Mouse (Mus musculus): ENCODE measurements around the gene Zbp1.

Zbp1 gene

GRCm38 (mm10) chr2:173175703-173176102, 43.0 kb downstream of the Zbp1 start:
- no peak for DNase-seq

- DNase-seq = no peak
These were observed 44.2 kb downstream of the Zbp1 start for GRCm38 (mm10) chr2:173174569-173174968.

DNA sequence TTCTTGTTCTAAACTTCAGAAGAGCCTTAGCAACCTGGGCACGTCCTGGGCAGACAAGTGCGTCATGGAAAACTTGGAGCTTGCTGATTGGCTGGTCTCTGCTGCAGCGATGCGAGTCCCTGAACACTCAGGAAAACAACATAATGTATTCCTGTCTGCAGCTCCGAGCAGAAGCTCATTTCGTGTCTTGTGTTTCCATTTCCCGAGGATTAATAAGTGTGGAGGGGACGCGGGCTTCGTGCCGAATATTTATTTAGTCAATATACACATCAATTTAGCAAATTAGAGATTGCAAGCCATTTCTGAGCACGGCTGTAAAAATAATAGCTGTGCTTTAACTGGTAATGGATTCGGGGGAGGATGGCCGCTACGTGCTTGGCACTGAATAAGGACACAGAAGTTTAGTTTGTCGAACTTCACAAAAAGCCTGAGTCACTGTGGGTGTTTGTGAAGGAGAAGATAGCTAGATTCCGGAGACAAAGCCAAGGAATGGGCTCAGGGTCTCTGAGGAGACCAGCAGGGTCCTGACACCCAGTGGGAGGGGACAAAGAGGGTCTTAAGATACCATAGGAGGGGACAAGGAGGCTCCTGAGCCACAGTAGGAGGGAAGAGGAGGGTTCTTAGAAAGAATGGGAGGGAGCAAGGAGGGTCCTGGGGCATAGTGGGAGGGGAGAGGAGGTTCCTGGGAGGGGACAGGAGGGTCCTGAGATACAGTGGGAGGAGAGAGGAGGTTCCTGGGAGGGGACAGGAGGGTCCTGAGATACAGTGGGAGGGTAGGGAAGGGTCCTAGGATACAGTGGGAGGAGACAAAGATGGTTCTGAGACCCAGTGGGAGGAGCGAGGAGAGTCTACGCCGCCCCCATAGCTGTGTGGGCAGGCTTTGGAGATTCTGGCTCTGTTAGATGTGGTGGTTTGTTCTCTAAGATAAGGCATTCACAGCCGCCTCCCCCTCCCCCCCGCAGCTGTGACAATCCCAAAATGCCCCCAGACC, 44.9 kb downstream of the Zbp1 start:
- peak; percentile 46 for DNase-seq

- DNase-seq = no peak
These were observed 45.7 kb downstream of the Zbp1 start for GRCm38 (mm10) chr2:173173008-173173407.

GRCm38 (mm10) chr2:173172386-173172785, 46.3 kb downstream of the Zbp1 start:
- DNase-seq = no peak

GRCm38 (mm10) chr2:173171956-173172355, 46.8 kb downstream of the Zbp1 start:
- DNase-seq = no peak

GRCm38 (mm10) chr2:173171470-173171869, 47.3 kb downstream of the Zbp1 start:
- DNase-seq = no peak

DNA sequence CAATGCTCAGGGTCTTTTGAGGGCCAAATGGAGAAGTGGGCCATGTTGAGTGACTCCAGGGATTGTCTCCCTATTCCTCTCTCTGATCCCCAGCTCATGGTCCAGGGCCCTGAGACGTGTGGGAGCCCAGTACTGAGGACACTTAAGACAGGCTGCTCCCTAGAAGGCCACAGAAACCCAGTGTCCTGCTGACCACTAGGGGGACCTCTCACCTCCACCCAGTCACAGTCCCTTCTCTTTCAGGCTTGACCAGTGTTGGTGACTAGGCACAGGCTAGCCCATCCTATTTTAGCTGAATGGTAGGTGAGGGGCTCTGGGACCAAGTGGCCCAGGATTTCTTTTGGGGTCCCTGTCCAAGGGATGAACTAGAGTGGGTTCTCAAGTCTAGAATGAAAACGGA, 48.0 kb downstream of the Zbp1 start:
- DNase-seq = no peak

- no peak for DNase-seq
These were observed 48.6 kb downstream of the Zbp1 start for GRCm38 (mm10) chr2:173170081-173170480.

DNA sequence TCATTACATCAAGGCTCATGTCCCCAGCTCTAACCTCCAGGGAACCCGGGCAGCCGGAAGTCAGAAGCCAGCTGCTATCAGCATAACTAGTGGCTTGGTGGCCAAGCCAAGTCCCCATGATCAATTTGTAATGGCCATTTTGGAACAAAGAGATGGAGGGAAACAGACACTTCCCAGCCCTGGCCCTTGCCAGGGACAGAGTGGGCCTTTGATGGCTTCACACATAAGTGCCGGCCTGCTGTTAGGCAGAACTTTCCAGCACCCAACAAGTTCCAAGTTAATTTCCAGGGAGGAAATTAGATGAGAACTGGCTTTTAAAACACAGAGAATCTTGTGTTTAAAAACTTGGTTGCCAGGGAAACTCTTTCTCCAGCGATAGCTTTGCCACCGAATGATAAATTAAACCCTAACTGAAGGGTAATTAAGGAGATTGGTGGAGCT, 50.3 kb downstream of the Zbp1 start:
- DNase-seq = no peak

GRCm38 (mm10) chr2:173165357-173165756, 53.4 kb downstream of the Zbp1 start:
- DNase-seq = no peak

DNA sequence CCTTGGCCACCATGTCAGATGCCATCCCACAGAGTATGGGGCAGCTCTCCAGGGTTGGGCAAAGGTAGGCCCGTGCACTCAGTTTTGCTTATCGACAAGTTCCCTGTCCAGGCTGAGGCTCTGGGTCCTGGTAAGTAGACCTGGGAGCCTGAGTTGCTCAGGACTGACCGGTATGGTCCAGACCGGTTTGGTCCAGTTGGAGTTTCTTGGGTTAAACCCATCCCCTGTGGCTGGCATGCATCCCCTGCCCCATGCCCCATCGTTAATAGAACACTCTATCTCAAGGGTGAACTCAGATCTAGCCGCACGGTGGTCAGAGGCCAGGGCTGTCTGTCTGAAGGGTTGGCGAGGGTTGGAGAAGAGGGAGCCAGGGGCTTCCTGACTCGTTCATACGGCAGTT, 53.8 kb downstream of the Zbp1 start:
- DNase-seq = no peak

DNA sequence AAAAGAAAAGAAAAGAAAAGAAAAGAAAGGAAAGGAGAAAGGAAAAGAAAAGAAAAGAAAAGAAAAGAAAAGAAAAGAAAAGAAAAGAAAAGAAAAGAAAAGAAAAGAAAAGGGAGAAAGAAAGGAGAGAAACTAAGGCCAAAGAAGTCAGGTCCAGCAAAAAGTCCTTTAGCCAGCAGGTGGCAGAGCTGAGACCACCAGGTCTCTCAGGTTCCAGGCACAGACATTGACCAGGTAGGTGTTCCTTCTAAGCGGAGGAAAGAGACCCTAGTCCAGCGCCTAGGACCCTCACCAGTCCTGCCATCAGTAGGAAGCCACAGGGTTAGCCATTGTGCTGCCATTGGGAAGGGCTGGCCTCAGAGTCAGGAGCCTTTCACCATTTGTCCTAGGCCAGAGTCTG, 54.4 kb downstream of the Zbp1 start:
- peak; percentile 40 for DNase-seq

- no peak for DNase-seq
These were observed 55.3 kb downstream of the Zbp1 start for GRCm38 (mm10) chr2:173163380-173163779.

- peak; percentile 68 for DNase-seq
These were observed 59.1 kb downstream of the Zbp1 start for GRCm38 (mm10) chr2:173159354-173160311.

DNA sequence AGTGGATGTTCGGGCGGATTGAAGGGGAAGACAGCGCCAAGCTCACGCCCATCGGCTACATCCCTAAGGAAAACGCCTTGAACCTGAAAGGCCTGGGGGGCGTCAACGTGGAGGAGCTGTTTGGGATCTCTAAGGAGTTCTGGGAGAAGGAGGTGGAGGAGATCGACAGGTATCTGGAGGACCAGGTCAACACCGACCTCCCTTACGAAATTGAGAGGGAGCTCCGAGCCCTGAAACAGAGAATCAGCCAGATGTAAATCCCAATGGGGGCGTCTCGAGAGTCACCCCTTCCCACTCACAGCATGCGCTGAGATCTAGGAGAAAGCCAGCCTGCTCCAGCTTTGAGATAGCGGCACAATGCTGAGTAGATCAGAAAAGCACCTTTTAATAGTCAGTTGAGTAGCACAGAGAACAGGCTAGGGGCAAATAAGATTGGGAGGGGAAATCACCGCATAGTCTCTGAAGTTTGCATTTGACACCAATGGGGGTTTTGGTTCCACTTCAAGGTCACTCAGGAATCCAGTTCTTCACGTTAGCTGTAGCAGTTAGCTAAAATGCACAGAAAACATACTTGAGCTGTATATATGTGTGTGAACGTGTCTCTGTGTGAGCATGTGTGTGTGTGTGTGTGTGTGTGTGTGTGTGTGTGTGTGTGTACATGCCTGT, 60.2 kb downstream of the Zbp1 start:
- DNase-seq = no peak

- DNase-seq = no peak
These were observed 60.9 kb downstream of the Zbp1 start for GRCm38 (mm10) chr2:173157871-173158270.

DNA sequence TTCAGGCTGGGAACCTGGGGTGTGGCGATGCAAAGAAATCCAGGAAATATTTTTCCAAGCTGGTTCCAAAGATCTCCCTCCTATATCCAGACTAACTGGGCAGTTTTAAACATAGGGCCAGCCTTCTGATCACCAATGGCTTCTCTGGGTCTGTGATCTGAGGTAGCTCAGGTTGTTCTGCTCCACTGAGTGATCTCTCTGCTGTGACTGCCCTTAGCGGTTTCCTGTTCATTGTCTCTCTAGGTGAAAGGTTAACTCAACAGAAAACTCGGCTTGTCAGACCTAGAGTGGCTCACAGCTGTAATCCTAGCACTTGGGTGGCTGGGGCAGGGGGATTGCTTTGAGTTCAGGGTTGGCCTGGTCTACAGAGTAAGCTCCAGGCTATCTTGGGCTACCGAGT, 61.3 kb downstream of the Zbp1 start:
- DNase-seq = no peak

- no peak for DNase-seq
These were observed 61.8 kb downstream of the Zbp1 start for GRCm38 (mm10) chr2:173156923-173157322.

All from lung, postnatal 14 days (tissue).